Mouse (Mus musculus) hematopoietic stem cell, adult 5-6 weeks (primary cell): Measurements from ENCODE around the gene Igsf6. TPM values are rescaled to one million over a fixed set of nuclear protein-coding genes. Genes with fewer than 3 reads are reported as not detected.

ENCODE experiments used
- ATAC-seq, 2 experiments: fragments of 125-278 bp in 1 of 2; replicated peaks in 1 of 2; 2 replicates each; pipeline ENCODE4 v1.8.0; 2016 to 2017; ENCODE audit warnings: inconsistent platforms in 2 of 2, mild to moderate bottlenecking in 2 of 2, moderate number of reproducible peaks in 2 of 2, low read depth in 1 of 2, moderate TSS enrichment in 1 of 2; ENCODE audit not compliant: low FRiP score in 2 of 2, poor library complexity in 2 of 2, severe bottlenecking in 2 of 2, insufficient read depth in 1 of 2, low TSS enrichment in 1 of 2
- total RNA-seq: library from RNA; stranded (forward); fragments of 172-1452, 232-1000 nt; gene quantifications from 2 replicates; pipeline ENCODE4 v1.2.3, GENCODE M21; 2017

The Igsf6 gene
- total RNA-seq: 21.9 and 62.2 TPM in 2 replicates

GRCm38 (mm10) chr7:121074281-121074680 is at the start of gene Igsf6:
Gene Igsf6, minus strand, starts transcription at chr7:121074572.
- peak; percentile 19 to 62; a peak in 2 of 4 replicates for ATAC-seq

GRCm38 (mm10) chr7:121120143-121120818 is 45.9 kb upstream of the Igsf6 start:
- ATAC-seq: peak; percentile 59 to 89

- no peak for ATAC-seq
These were observed 37.4 kb upstream of the Igsf6 start for GRCm38 (mm10) chr7:121111762-121112161.

GRCm38 (mm10) chr7:121111321-121111720 is 36.9 kb upstream of the Igsf6 start:
- no peak for ATAC-seq

- no peak for ATAC-seq
These were observed 33.5 kb upstream of the Igsf6 start for GRCm38 (mm10) chr7:121107851-121108250.

- no peak for ATAC-seq
These were observed 24.4 kb upstream of the Igsf6 start for GRCm38 (mm10) chr7:121098614-121099389.

GRCm38 (mm10) chr7:121093026-121093425 is 18.7 kb upstream of the Igsf6 start:
- no peak for ATAC-seq

GRCm38 (mm10) chr7:121090748-121091147 is 16.4 kb upstream of the Igsf6 start:
- ATAC-seq: no peak

- ATAC-seq: no peak
These were observed 14.4 kb upstream of the Igsf6 start for GRCm38 (mm10) chr7:121088745-121089144.

GRCm38 (mm10) chr7:121085500-121085899 is 11.1 kb upstream of the Igsf6 start:
- no peak for ATAC-seq

- no peak for ATAC-seq
These were observed 10.6 kb upstream of the Igsf6 start for GRCm38 (mm10) chr7:121084840-121085453.

- no peak for ATAC-seq
These were observed 8.7 kb upstream of the Igsf6 start for GRCm38 (mm10) chr7:121082949-121083513.

- ATAC-seq: no peak
These were observed 7.4 kb upstream of the Igsf6 start for GRCm38 (mm10) chr7:121081816-121082215.

GRCm38 (mm10) chr7:121081350-121081749 is 7.0 kb upstream of the Igsf6 start, which contains the start of gene Otoa:
Gene Otoa, plus strand, starts transcription at chr7:121081650.
- ATAC-seq: no peak

GRCm38 (mm10) chr7:121077829-121078228 is 3.5 kb upstream of the Igsf6 start:
- peak; percentile 51 to 72; a peak in 3 of 4 replicates for ATAC-seq

- ATAC-seq: no peak
These were observed 2.9 kb upstream of the Igsf6 start for GRCm38 (mm10) chr7:121077311-121077710.

GRCm38 (mm10) chr7:121075416-121075815 is 1.0 kb upstream of the Igsf6 start:
- ATAC-seq: no peak
